Mouse (Mus musculus) kidney, postnatal 36 days (tissue): ENCODE results near the gene Hypk.

ENCODE experiments used
- DNase-seq, 2 experiments: peaks; one replicate each; pipeline ENCODE4 v3.0.0; 2021 to 2022; ENCODE audit warnings: mixed read lengths in 2 of 2

The Hypk gene

DNA sequence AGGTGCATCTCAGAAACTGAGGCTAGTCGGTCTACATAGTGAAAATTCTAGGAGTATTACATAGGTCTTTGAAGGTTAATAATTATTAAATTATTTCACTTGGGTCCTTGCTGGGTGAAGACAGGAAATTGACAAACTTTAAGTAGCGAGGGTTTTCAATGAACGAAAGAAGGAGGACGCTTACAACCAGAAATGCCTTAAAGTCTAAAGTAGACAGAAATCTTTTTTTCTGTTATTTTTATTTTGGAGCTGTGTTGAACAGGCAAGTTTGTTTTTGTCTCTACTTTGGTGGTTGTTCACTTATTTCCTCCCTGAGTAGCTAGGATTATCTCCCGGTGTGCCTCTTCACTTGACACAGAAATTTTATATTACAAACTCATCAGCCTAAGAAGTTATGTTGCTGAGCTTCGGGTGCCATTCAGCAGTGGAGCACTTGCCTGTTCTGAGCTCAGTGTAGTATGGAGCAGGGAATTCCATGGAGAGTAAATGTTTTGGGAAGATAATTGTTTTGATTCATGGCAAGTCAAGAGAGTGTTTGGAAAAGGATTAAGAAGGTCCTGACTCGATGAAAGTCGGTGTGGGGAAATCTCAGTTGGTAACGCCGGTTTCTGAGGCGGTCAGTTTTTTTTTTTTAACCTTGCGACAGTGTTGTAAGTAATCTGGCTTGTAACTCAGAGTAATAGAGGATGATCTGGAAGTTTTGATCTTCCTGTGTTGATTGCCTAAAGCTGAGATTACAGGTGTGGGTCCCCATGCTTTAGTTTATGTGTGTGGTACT is 54.3 kb downstream of the Hypk start:
- DNase-seq = no peak

DNA sequence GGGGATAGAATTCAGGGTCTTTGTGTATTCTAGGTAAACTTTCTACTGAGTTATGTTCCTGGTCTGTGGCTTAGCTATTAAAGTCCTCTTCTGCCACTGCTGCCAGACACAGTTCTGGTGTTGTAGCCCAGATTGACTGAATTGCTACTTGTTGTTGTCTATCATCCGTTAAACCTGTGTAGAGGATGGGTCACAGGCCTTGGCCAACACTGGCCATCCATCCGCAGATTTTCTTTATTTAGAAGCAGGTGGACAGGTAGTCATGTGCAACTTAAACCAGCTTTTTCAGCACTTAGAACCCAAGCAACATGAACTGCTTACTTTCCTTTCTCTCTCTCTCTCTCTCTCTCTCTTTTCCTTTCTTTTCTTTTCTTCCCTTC is 54.9 kb downstream of the Hypk start:
- DNase-seq = no peak
